Mouse (Mus musculus): ENCODE results near the gene Xrcc3.

The Xrcc3 gene

GRCm38 (mm10) chr12:111816528-111816927, 2.9 kb upstream of the Xrcc3 start:
- no peak for DNase-seq (ENCODE audit: extremely low read depth, low read depth, low spot score)

- no peak for DNase-seq (ENCODE audit: extremely low read depth, low read depth, low spot score)
Measured at GRCm38 (mm10) chr12:111814769-111815762, 1.4 kb upstream of the Xrcc3 start.

- peak; percentile 84 for DNase-seq (ENCODE audit: extremely low read depth, low read depth, low spot score)
Measured at GRCm38 (mm10) chr12:111813111-111813765, 435 bp downstream of the Xrcc3 start.

- no peak for DNase-seq (ENCODE audit: extremely low read depth, low read depth, low spot score)
Measured at GRCm38 (mm10) chr12:111812611-111813010, 1.1 kb downstream of the Xrcc3 start.

- DNase-seq (ENCODE audit: extremely low read depth, low read depth, low spot score): no peak
Measured at GRCm38 (mm10) chr12:111812075-111812474, 1.6 kb downstream of the Xrcc3 start.

GRCm38 (mm10) chr12:111809762-111810161, 3.9 kb downstream of the Xrcc3 start:
- DNase-seq (ENCODE audit: extremely low read depth, low read depth, low spot score): no peak

GRCm38 (mm10) chr12:111808775-111809174, 4.9 kb downstream of the Xrcc3 start:
- DNase-seq (ENCODE audit: extremely low read depth, low read depth, low spot score): no peak

- DNase-seq (ENCODE audit: extremely low read depth, low read depth, low spot score): no peak
Measured at GRCm38 (mm10) chr12:111803538-111803937, 10.1 kb downstream of the Xrcc3 start.

GRCm38 (mm10) chr12:111800459-111801183, 13.1 kb downstream of the Xrcc3 start:
- DNase-seq (ENCODE audit: extremely low read depth, low read depth, low spot score): no peak

- DNase-seq (ENCODE audit: extremely low read depth, low read depth, low spot score): no peak
Measured at GRCm38 (mm10) chr12:111798493-111798892, 15.2 kb downstream of the Xrcc3 start.

GRCm38 (mm10) chr12:111797251-111797650, 16.4 kb downstream of the Xrcc3 start:
- DNase-seq (ENCODE audit: extremely low read depth, low read depth, low spot score): no peak

GRCm38 (mm10) chr12:111795180-111795895, 18.3 kb downstream of the Xrcc3 start:
- no peak for DNase-seq (ENCODE audit: extremely low read depth, low read depth, low spot score)

- no peak for DNase-seq (ENCODE audit: extremely low read depth, low read depth, low spot score)
Measured at GRCm38 (mm10) chr12:111794526-111795179, 19.0 kb downstream of the Xrcc3 start.

GRCm38 (mm10) chr12:111794102-111794501, 19.6 kb downstream of the Xrcc3 start:
- DNase-seq (ENCODE audit: extremely low read depth, low read depth, low spot score): no peak

- no peak for DNase-seq (ENCODE audit: extremely low read depth, low read depth, low spot score)
Measured at GRCm38 (mm10) chr12:111791474-111792104, 22.1 kb downstream of the Xrcc3 start.

GRCm38 (mm10) chr12:111790631-111791030, 23.0 kb downstream of the Xrcc3 start:
- no peak for DNase-seq (ENCODE audit: extremely low read depth, low read depth, low spot score)

GRCm38 (mm10) chr12:111790090-111790489, 23.6 kb downstream of the Xrcc3 start:
- DNase-seq (ENCODE audit: extremely low read depth, low read depth, low spot score): no peak

GRCm38 (mm10) chr12:111787015-111787414, 26.7 kb downstream of the Xrcc3 start:
- DNase-seq (ENCODE audit: extremely low read depth, low read depth, low spot score): no peak

GRCm38 (mm10) chr12:111785174-111785573, 28.5 kb downstream of the Xrcc3 start:
- DNase-seq (ENCODE audit: extremely low read depth, low read depth, low spot score): no peak

GRCm38 (mm10) chr12:111779544-111779943, 34.1 kb downstream of the Xrcc3 start:
- no peak for DNase-seq (ENCODE audit: extremely low read depth, low read depth, low spot score)
